Mouse (Mus musculus) adrenal gland, adult 18-20 months (tissue): ENCODE results near the gene Npm1. TPM values are rescaled to one million over a fixed set of nuclear protein-coding genes. Genes with fewer than 3 reads are reported as not detected.

Experiments
- DNase-seq, 2 experiments: peaks; one replicate each; pipeline ENCODE4 v3.0.0; 2021 to 2022; ENCODE audit warnings: low spot score in 2 of 2
- total RNA-seq, 2 experiments: library from RNA; stranded (reverse); gene quantifications; 1 replicate in 1 of 2; 2 replicates in 1 of 2; pipeline ENCODE4 v1.2.3; 2021

The Npm1 gene
- total RNA-seq, 2 experiments from 2014 or later = 224 to 282 TPM

DNA sequence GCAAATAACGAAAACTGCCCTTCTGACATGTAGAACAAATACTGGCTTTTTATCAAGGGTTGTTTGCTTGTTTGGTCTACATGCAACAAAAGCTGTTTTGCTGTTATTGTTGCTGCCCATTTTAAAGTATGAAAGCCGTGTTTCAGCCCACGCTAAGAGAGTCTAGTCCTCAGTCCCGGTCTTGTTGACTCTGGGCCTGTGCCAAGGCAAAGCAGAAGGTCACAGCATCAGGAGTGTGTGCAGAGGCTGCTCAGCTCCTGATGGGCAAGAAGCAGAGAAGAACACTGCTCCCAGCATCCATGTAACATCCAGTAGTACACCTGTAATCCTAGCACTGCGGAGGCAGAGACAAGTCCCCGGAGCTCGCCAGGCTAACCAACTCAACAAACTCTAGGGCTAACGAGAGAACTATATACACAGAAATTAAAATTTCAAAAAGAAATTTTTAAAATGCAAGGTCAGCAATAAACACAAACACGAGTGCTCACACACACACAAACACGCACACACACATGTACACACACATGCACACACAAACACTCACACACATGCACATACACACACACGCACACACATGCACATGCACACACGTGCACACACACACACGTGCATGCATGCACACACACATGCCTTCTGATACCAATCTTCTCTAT lies 59.6 kb downstream of the Npm1 start:
- DNase-seq = peak; percentile 28 to 29

Other genes with a start within 250 kb of the Npm1 start
- gene Fgf18, start 15.8 kb downstream of the Npm1 start, total RNA-seq = 1 to 10 TPM; 1.3 to 2.0 TPM
- gene Tlx3, start 40.4 kb upstream of the Npm1 start, total RNA-seq = under 1 TPM in 1 of 2 experiments, not detected in 1; 0.19 TPM
- gene Gm12117, start 113.5 kb upstream of the Npm1 start, total RNA-seq = not detected